Mouse (Mus musculus) embryonic facial prominence, embryonic 14.5 days (tissue): Measurements from ENCODE around the gene Tep1. TPM values are rescaled to one million over a fixed set of nuclear protein-coding genes. Genes with fewer than 3 reads are reported as not detected.

ENCODE experiments used
- ATAC-seq: fragments of 200-750 bp; cut with Nextera tagmentation; 2 replicates; pipeline ENCODE4 v1.8.0; 2017; ENCODE audit warnings: low read depth, moderate number of reproducible peaks, moderate TSS enrichment
- DNase-seq: peaks from one replicate; pipeline ENCODE4 v3.0.0-alpha.2; 2015; ENCODE audit warnings: low spot score
- H3K27ac ChIP-seq: fragments of 300-500 bp; sonication (generic); replicated peaks from 2 replicates; pipeline ENCODE4 v1.5.1; 2014; ENCODE audit warnings: low read depth, mild to moderate bottlenecking, low read length, moderate library complexity
- H3K27me3 ChIP-seq: fragments of 300-500 bp; sonication (generic); replicated peaks from 2 replicates; pipeline ENCODE4 v1.6.1; 2014; ENCODE audit warnings: low read length; ENCODE audit not compliant: control insufficient read depth, insufficient read depth
- H3K36me3 ChIP-seq: fragments of 300-500 bp; sonication (generic); 2 replicates; pipeline ENCODE4 v1.6.1; 2014; ENCODE audit warnings: low read length, mixed read lengths; ENCODE audit not compliant: control insufficient read depth, insufficient read depth
- H3K4me1 ChIP-seq: fragments of 300-500 bp; sonication (generic); 2 replicates; pipeline ENCODE4 v1.6.1; 2014; ENCODE audit warnings: antibody characterized with exemption, low read length; ENCODE audit not compliant: control insufficient read depth, insufficient read depth
- H3K4me2 ChIP-seq: fragments of 300-500 bp; sonication (generic); 2 replicates; pipeline ENCODE4 v1.6.1; 2014; ENCODE audit warnings: low read depth, mild to moderate bottlenecking, low read length, moderate library complexity, mixed read lengths
- H3K4me3 ChIP-seq: fragments of 300-500 bp; sonication (generic); 2 replicates; pipeline ENCODE4 v1.5.1; 2014; ENCODE audit warnings: low read depth, mild to moderate bottlenecking, low read length
- H3K9ac ChIP-seq: fragments of 300-500 bp; sonication (generic); 2 replicates; pipeline ENCODE4 v1.6.1; 2014; ENCODE audit warnings: low read depth, mild to moderate bottlenecking, low read length, moderate library complexity, mixed read lengths
- H3K9me3 ChIP-seq: fragments of 300-500 bp; sonication (generic); 2 replicates; pipeline ENCODE4 v1.6.1; 2016; ENCODE audit warnings: low read length; ENCODE audit not compliant: control insufficient read depth
- WGBS: fragments of 180-500 bp; shearing (Covaris S2); extraction: QIAGEN DNeasy Blood & Tissue Kit; methylation state at CpG from one replicate; pipeline ENCODE4 v1.1.7; 2014; 5-methylcytosine and 5-hydroxymethylcytosine counted together
- polyA plus RNA-seq: library from polyadenylated mRNA; unstranded; fragments of >200 nt; fragmentation: Nextera tagmentation; extraction: Ambion mirVana; gene quantifications from 2 replicates; pipeline ENCODE4 v1.2.1, GENCODE M21; 2014

The Tep1 gene
- polyA plus RNA-seq, 1 experiment from 2014 or later = 10.3 TPM

GRCm38 (mm10) chr14:50896747-50897373, 26.5 kb upstream of the Tep1 start:
- H3K27me3 ChIP-seq = no peaks in the 10 kb centered on the region
- DNase-seq (no peak), ATAC-seq (peak; percentile 51; the same call in 1 of the 2 replicates)
- H3K9me3 ChIP-seq = no peaks in the 10 kb centered on the region
- H3K4me2 ChIP-seq = peak overlapping the region; percentile 90
- H3K4me1 ChIP-seq = 0 out of 2 replicates have a peak, but pooled peaks cover 3% of the 10 kb centered on the region
- peak overlapping the region; percentile 62 for H3K9ac ChIP-seq
- H3K27ac ChIP-seq = no peak overlapping the region
- peak overlapping the region; percentile 43 for H3K4me3 ChIP-seq
- WGBS = 12% methylated on average over 23 of the region's 23 CpGs
- H3K36me3 ChIP-seq = no peaks in the 10 kb centered on the region

- H3K27ac ChIP-seq = no peak overlapping the region
- peak overlapping the region; percentile 62 for H3K9ac ChIP-seq
- H3K4me3 ChIP-seq = peak overlapping the region; percentile 43
- DNase-seq (peak; percentile 80), ATAC-seq (peak; percentile 53; the same call in 1 of the 2 replicates)
- WGBS = 12% methylated on average over 17 of the region's 19 CpGs
- no peaks in the 10 kb centered on the region for H3K36me3 ChIP-seq
- no peaks in the 10 kb centered on the region for H3K27me3 ChIP-seq
- no peaks in the 10 kb centered on the region for H3K9me3 ChIP-seq
- 0 out of 2 replicates have a peak, but pooled peaks cover 3% of the 10 kb centered on the region for H3K4me1 ChIP-seq
- H3K4me2 ChIP-seq = peak overlapping the region; percentile 90
These were observed 25.8 kb upstream of the Tep1 start for GRCm38 (mm10) chr14:50895985-50896746.

GRCm38 (mm10) chr14:50895407-50895806, 25.0 kb upstream of the Tep1 start:
- Histone ChIP-seq H3K27me3 (no peaks in the 10 kb centered on the region), H3K9me3 (no peaks in the 10 kb centered on the region)
- no peak for ATAC-seq

GRCm38 (mm10) chr14:50892541-50893459, 22.4 kb upstream of the Tep1 start:
- Histone ChIP-seq H3K4me1 (0 out of 2 replicates have a peak, but pooled peaks cover 3% of the 10 kb centered on the region), H3K27ac (no peak overlapping the region), H3K9ac (no peak overlapping the region), H3K36me3 (no peaks in the 10 kb centered on the region), H3K27me3 (no peaks in the 10 kb centered on the region), H3K4me2 (no peak overlapping the region), H3K4me3 (no peak overlapping the region), H3K9me3 (no peaks in the 10 kb centered on the region)
- DNase-seq = peak; percentile 40
- no peak for ATAC-seq
- WGBS = 79% methylated on average over 22 of the region's 22 CpGs

More at GRCm38 (mm10) chr14:50895407-50895806, 25.0 kb upstream of the Tep1 start:
- no peak overlapping the region for H3K27ac ChIP-seq
- H3K4me3 ChIP-seq = no peak overlapping the region
- no peaks in the 10 kb centered on the region for H3K36me3 ChIP-seq
- no peak overlapping the region for H3K9ac ChIP-seq
- no peak overlapping the region for H3K4me2 ChIP-seq
- 0 out of 2 replicates have a peak, but pooled peaks cover 3% of the 10 kb centered on the region for H3K4me1 ChIP-seq
- DNase-seq = no peak

- WGBS = 84% methylated on average over 7 of the region's 7 CpGs
- no peak for DNase-seq
- no peaks in the 10 kb centered on the region for H3K27me3 ChIP-seq
- no peaks in the 10 kb centered on the region for H3K36me3 ChIP-seq
- H3K4me1 ChIP-seq = 0 out of 2 replicates have a peak, but pooled peaks cover 3% of the 10 kb centered on the region
- H3K9me3 ChIP-seq = no peaks in the 10 kb centered on the region
- no peak overlapping the region for H3K4me3 ChIP-seq
- H3K4me2 ChIP-seq = no peak overlapping the region
- no peak for ATAC-seq
- no peak overlapping the region for H3K9ac ChIP-seq
- no peak overlapping the region for H3K27ac ChIP-seq
These were observed 21.7 kb upstream of the Tep1 start for GRCm38 (mm10) chr14:50892091-50892490.

- Histone ChIP-seq H3K27me3 (no peaks in the 10 kb centered on the region), H3K9me3 (no peaks in the 10 kb centered on the region), H3K4me3 (no peak overlapping the region), H3K9ac (no peak overlapping the region), H3K4me1 (0 out of 2 replicates have a peak, but pooled peaks cover 3% of the 10 kb centered on the region), H3K27ac (no peak overlapping the region), H3K36me3 (no peaks in the 10 kb centered on the region), H3K4me2 (no peak overlapping the region)
- DNase-seq (no peak), ATAC-seq (no peak)
- WGBS = 92% methylated on average over 8 of the region's 8 CpGs
These were observed 21.3 kb upstream of the Tep1 start for GRCm38 (mm10) chr14:50891621-50892020.

- no peaks in the 10 kb centered on the region for H3K4me1 ChIP-seq
- H3K27me3 ChIP-seq = no peaks in the 10 kb centered on the region
- ATAC-seq (no peak), DNase-seq (no peak)
- H3K27ac ChIP-seq = no peak overlapping the region
- H3K9me3 ChIP-seq = no peaks in the 10 kb centered on the region
- no peak overlapping the region for H3K9ac ChIP-seq
- no peak overlapping the region for H3K4me2 ChIP-seq
- no peak overlapping the region for H3K4me3 ChIP-seq
- H3K36me3 ChIP-seq = no peaks in the 10 kb centered on the region
- 81% methylated on average over 6 of the region's 6 CpGs for WGBS
These were observed 6.0 kb upstream of the Tep1 start for GRCm38 (mm10) chr14:50876236-50876950.
